Mouse (Mus musculus) hindbrain, embryonic 15.5 days (tissue): Measurements from ENCODE around the gene Lzts2. TPM values are rescaled to one million over a fixed set of nuclear protein-coding genes. Genes with fewer than 3 reads are reported as not detected.

ENCODE experiments used
- ATAC-seq: fragments of 200-750 bp; cut with Nextera tagmentation; 2 replicates; pipeline ENCODE4 v1.8.0; 2017; ENCODE audit warnings: low read depth, moderate number of reproducible peaks, moderate TSS enrichment; ENCODE audit not compliant: low FRiP score
- H3K27ac ChIP-seq: fragments of 300-500 bp; sonication (generic); replicated peaks from 2 replicates; pipeline ENCODE4 v1.5.1; 2015; ENCODE audit warnings: mild to moderate bottlenecking, inconsistent platforms
- H3K27me3 ChIP-seq: fragments of 300-500 bp; sonication (generic); 2 replicates; pipeline ENCODE4 v1.6.1; 2015; ENCODE audit warnings: control low read depth, inconsistent platforms
- H3K36me3 ChIP-seq: fragments of 300-500 bp; sonication (generic); 2 replicates; pipeline ENCODE4 v1.6.1; 2015; ENCODE audit warnings: control low read depth, inconsistent platforms
- H3K4me1 ChIP-seq: fragments of 300-500 bp; sonication (generic); replicated peaks from 2 replicates; pipeline ENCODE4 v1.6.1; 2015; ENCODE audit warnings: control low read depth, inconsistent platforms
- H3K4me2 ChIP-seq: fragments of 300-500 bp; sonication (generic); 2 replicates; pipeline ENCODE4 v1.6.1; 2015; ENCODE audit warnings: moderate library complexity, mild to moderate bottlenecking, inconsistent platforms
- H3K4me3 ChIP-seq: fragments of 300-500 bp; sonication (generic); 2 replicates; pipeline ENCODE4 v1.5.1; 2015; ENCODE audit warnings: mild to moderate bottlenecking, inconsistent platforms
- H3K9ac ChIP-seq: fragments of 300-500 bp; sonication (generic); 2 replicates; pipeline ENCODE4 v1.6.1; 2015; ENCODE audit warnings: inconsistent platforms
- H3K9me3 ChIP-seq: fragments of 300-500 bp; sonication (generic); 2 replicates; pipeline ENCODE4 v1.6.1; 2016; ENCODE audit warnings: control low read depth, inconsistent platforms
- WGBS: fragments of 180-500 bp; shearing (Covaris S2); methylation state at CpG from one replicate; pipeline ENCODE4 v1.1.7; 2015; 5-methylcytosine and 5-hydroxymethylcytosine counted together
- polyA plus RNA-seq: library from polyadenylated mRNA; unstranded; fragments of >200 nt; fragmentation: Nextera tagmentation; extraction: Ambion mirVana; gene quantifications from 2 replicates; pipeline ENCODE4 v1.2.1, GENCODE M21; 2015

Lzts2 gene
- polyA plus RNA-seq, 1 experiment from 2014 or later: 25.4 TPM

- Histone ChIP-seq H3K4me3 (peak within 1 kb of the TSS; percentile 100), H3K27ac (peak within 1 kb of the TSS; percentile 81), H3K27me3 (no peaks in the 10 kb centered on the region), H3K4me1 (peaks cover 40% of the 10 kb centered on the region), H3K36me3 (peaks cover 32% of the 10 kb centered on the region), H3K9ac (peak within 1 kb of the TSS; percentile 72), H3K4me2 (peak within 1 kb of the TSS; percentile 95), H3K9me3 (no peaks in the 10 kb centered on the region)
- ATAC-seq: peak; percentile 92
- under 1% methylated on average over 82 of the region's 82 CpGs for WGBS
These were observed 8.1 kb upstream of the Lzts2 start, which contains the start of gene Mrpl43 for GRCm38 (mm10) chr19:45005957-45006712. TSS of gene Mrpl43 (minus strand) at chr19:45006442.

- Histone ChIP-seq H3K36me3 (peaks cover 26% of the 10 kb centered on the region), H3K4me2 (peak overlapping the region; percentile 95), H3K9me3 (no peaks in the 10 kb centered on the region), H3K4me3 (peak overlapping the region; percentile 100), H3K4me1 (peaks cover 40% of the 10 kb centered on the region), H3K27ac (peak overlapping the region; percentile 81), H3K9ac (peak overlapping the region; percentile 72), H3K27me3 (no peaks in the 10 kb centered on the region)
- WGBS: 43% methylated on average over 17 of the region's 17 CpGs
- no peak for ATAC-seq
These were observed 7.2 kb upstream of the Lzts2 start for GRCm38 (mm10) chr19:45007021-45007420.

GRCm38 (mm10) chr19:45007425-45008191, 6.6 kb upstream of the Lzts2 start:
- peak overlapping the region; percentile 95 for H3K4me2 ChIP-seq
- H3K27ac ChIP-seq: no peak overlapping the region
- no peaks in the 10 kb centered on the region for H3K27me3 ChIP-seq
- ATAC-seq: no peak
- peaks cover 43% of the 10 kb centered on the region for H3K4me1 ChIP-seq
- WGBS: 92% methylated on average over 20 of the region's 20 CpGs
- peak overlapping the region; percentile 100 for H3K4me3 ChIP-seq
- H3K9me3 ChIP-seq: no peaks in the 10 kb centered on the region
- peak overlapping the region; percentile 72 for H3K9ac ChIP-seq
- H3K36me3 ChIP-seq: peaks cover 20% of the 10 kb centered on the region

GRCm38 (mm10) chr19:45010646-45011045, 3.6 kb upstream of the Lzts2 start:
- 91% methylated on average over 4 of the region's 4 CpGs for WGBS
- ATAC-seq: no peak

GRCm38 (mm10) chr19:45012219-45012618, 2.0 kb upstream of the Lzts2 start:
- Histone ChIP-seq H3K4me2 (no peak overlapping the region), H3K27me3 (no peaks in the 10 kb centered on the region), H3K4me3 (no peak overlapping the region), H3K36me3 (peaks cover 11% of the 10 kb centered on the region; the same call in 1 of the 2 replicates), H3K4me1 (peaks cover 52% of the 10 kb centered on the region), H3K9ac (no peak overlapping the region), H3K9me3 (no peaks in the 10 kb centered on the region), H3K27ac (peak overlapping the region; percentile 61)
- WGBS: 84% methylated on average over 8 of the region's 8 CpGs
- ATAC-seq: no peak

More at GRCm38 (mm10) chr19:45010646-45011045, 3.6 kb upstream of the Lzts2 start:
- Histone ChIP-seq H3K4me1 (peaks cover 45% of the 10 kb centered on the region), H3K4me2 (no peak overlapping the region), H3K36me3 (peaks cover 11% of the 10 kb centered on the region; the same call in 1 of the 2 replicates), H3K9ac (no peak overlapping the region), H3K27ac (no peak overlapping the region), H3K4me3 (no peak overlapping the region), H3K27me3 (no peaks in the 10 kb centered on the region), H3K9me3 (no peaks in the 10 kb centered on the region)

GRCm38 (mm10) chr19:45012636-45013035, 1.6 kb upstream of the Lzts2 start:
- H3K4me3 ChIP-seq: no peak overlapping the region
- peaks cover 11% of the 10 kb centered on the region; the same call in 1 of the 2 replicates for H3K36me3 ChIP-seq
- no peaks in the 10 kb centered on the region for H3K27me3 ChIP-seq
- peaks cover 50% of the 10 kb centered on the region for H3K4me1 ChIP-seq
- WGBS: 32% methylated on average over 6 of the region's 6 CpGs
- no peak overlapping the region for H3K9ac ChIP-seq
- no peak for ATAC-seq
- H3K27ac ChIP-seq: peak overlapping the region; percentile 61
- no peaks in the 10 kb centered on the region for H3K9me3 ChIP-seq
- H3K4me2 ChIP-seq: no peak overlapping the region

- H3K4me2 ChIP-seq: no peak overlapping the region
- H3K27me3 ChIP-seq: no peaks in the 10 kb centered on the region
- no peak overlapping the region for H3K27ac ChIP-seq
- H3K36me3 ChIP-seq: peaks cover 11% of the 10 kb centered on the region; the same call in 1 of the 2 replicates
- H3K4me3 ChIP-seq: no peak overlapping the region
- ATAC-seq: no peak
- H3K9ac ChIP-seq: no peak overlapping the region
- H3K9me3 ChIP-seq: no peaks in the 10 kb centered on the region
- 68% methylated on average over 6 of the region's 6 CpGs for WGBS
- peaks cover 48% of the 10 kb centered on the region for H3K4me1 ChIP-seq
These were observed 511 bp upstream of the Lzts2 start for GRCm38 (mm10) chr19:45013581-45014225.

GRCm38 (mm10) chr19:45014981-45015402, 778 bp downstream of the Lzts2 start:
- Histone ChIP-seq H3K36me3 (peaks cover 11% of the 10 kb centered on the region; the same call in 1 of the 2 replicates), H3K4me1 (peaks cover 53% of the 10 kb centered on the region), H3K9me3 (no peaks in the 10 kb centered on the region), H3K9ac (peak overlapping the region; percentile 5; the same call in 1 of the 2 replicates), H3K27me3 (no peaks in the 10 kb centered on the region), H3K4me3 (peak overlapping the region; percentile 70), H3K27ac (peak overlapping the region; percentile 95), H3K4me2 (peak overlapping the region; percentile 86)
- WGBS: 1% methylated on average over 25 of the region's 25 CpGs
- no peak for ATAC-seq

- Histone ChIP-seq H3K4me3 (peak overlapping the region; percentile 70), H3K27me3 (no peaks in the 10 kb centered on the region), H3K36me3 (peaks cover 4% of the 10 kb centered on the region; the same call in 1 of the 2 replicates), H3K9ac (peak overlapping the region; percentile 21), H3K4me2 (peak overlapping the region; percentile 86), H3K4me1 (peaks cover 60% of the 10 kb centered on the region), H3K27ac (peak overlapping the region; percentile 95), H3K9me3 (no peaks in the 10 kb centered on the region)
- 0 out of 2 replicates have a peak, but pooled peaks have one; percentile 9 for ATAC-seq
- 2% methylated on average over 34 of the region's 34 CpGs for WGBS
These were observed 1.5 kb downstream of the Lzts2 start for GRCm38 (mm10) chr19:45015518-45016281.

GRCm38 (mm10) chr19:45016341-45017215, 2.4 kb downstream of the Lzts2 start:
- H3K4me1 ChIP-seq: peaks cover 69% of the 10 kb centered on the region
- WGBS: 2% methylated on average over 18 of the region's 18 CpGs
- ATAC-seq: peak; percentile 35; the same call in 1 of the 2 replicates

More at GRCm38 (mm10) chr19:45016341-45017215, 2.4 kb downstream of the Lzts2 start:
- Histone ChIP-seq H3K4me2 (peak overlapping the region; percentile 86), H3K9me3 (no peaks in the 10 kb centered on the region), H3K36me3 (no peaks in the 10 kb centered on the region), H3K27me3 (no peaks in the 10 kb centered on the region), H3K9ac (peak overlapping the region; percentile 71; the same call in 1 of the 2 replicates), H3K27ac (peak overlapping the region; percentile 95), H3K4me3 (peak overlapping the region; percentile 70)
